Mouse (Mus musculus): Measurements from ENCODE around the gene Nelfb. TPM values are rescaled to one million over a fixed set of nuclear protein-coding genes. Genes with fewer than 3 reads are reported as not detected.

Nelfb gene
- polyA plus RNA-seq, 1 experiment from 2014 or later: 34.9 TPM

- H3K9me3 ChIP-seq (replicated peaks; ENCODE audit: control insufficient read depth, low read length): no peaks in the 10 kb centered on the region
- no peak overlapping the region for H3K4me2 ChIP-seq (ENCODE audit: low read depth, low read length)
- H3K4me3 ChIP-seq (ENCODE audit: low read depth, low read length): no peak overlapping the region
- ATAC-seq (ENCODE audit: low read depth): no peak
- no peaks in the 10 kb centered on the region for H3K36me3 ChIP-seq (ENCODE audit: control insufficient read depth, insufficient read depth)
- H3K9ac ChIP-seq (ENCODE audit: low read depth, low read length): no peak overlapping the region
- peaks cover 26% of the 10 kb centered on the region for H3K27me3 ChIP-seq (ENCODE audit: control insufficient read depth, insufficient read depth, low read depth, low read length)
- peaks cover 49% of the 10 kb centered on the region for H3K4me1 ChIP-seq (ENCODE audit: control insufficient read depth, low read depth, low read length)
- WGBS (ENCODE audit: insufficient replicate concordance): 53% methylated on average over 4 of the region's 4 CpGs
- no peak overlapping the region for H3K27ac ChIP-seq (ENCODE audit: low read length)
Observed at GRCm38 (mm10) chr2:25177076-25177475, 34.2 kb downstream of the Nelfb start.

DNA sequence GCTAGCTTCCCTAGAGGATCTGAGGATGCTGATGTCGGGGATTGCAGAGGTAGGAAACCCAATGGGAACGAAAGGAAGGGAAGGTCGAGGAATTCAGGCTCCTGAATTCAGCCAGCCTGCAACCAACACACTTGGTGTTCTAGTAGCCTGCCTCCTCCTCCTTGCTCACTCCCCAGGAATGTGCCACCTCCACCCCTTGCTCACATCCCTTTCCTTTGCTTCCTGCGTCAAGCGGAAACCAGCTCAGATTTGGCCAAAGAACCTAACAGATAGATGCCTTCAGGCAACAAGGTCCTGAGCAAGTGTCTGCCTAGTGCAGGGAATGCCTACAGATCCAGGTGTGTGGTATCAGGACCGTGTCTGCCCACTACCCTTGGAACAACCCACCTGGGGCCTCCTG lies 34.7 kb downstream of the Nelfb start:
- Histone ChIP-seq H3K9ac (ENCODE audit: low read depth, low read length) (no peak overlapping the region), H3K27ac (ENCODE audit: low read length) (no peak overlapping the region), H3K4me2 (ENCODE audit: low read depth, low read length) (no peak overlapping the region), H3K36me3 (ENCODE audit: control insufficient read depth, insufficient read depth) (no peaks in the 10 kb centered on the region), H3K9me3 (replicated peaks; ENCODE audit: control insufficient read depth, low read length) (no peaks in the 10 kb centered on the region), H3K4me1 (ENCODE audit: control insufficient read depth, low read depth, low read length) (peaks cover 44% of the 10 kb centered on the region), H3K27me3 (ENCODE audit: control insufficient read depth, insufficient read depth, low read depth, low read length) (peaks cover 21% of the 10 kb centered on the region), H3K4me3 (ENCODE audit: low read depth, low read length) (no peak overlapping the region)
- no peak for ATAC-seq (ENCODE audit: low read depth)
- WGBS (ENCODE audit: insufficient replicate concordance): 66% methylated on average over 6 of the region's 6 CpGs

GRCm38 (mm10) chr2:25175690-25176078 lies 35.6 kb downstream of the Nelfb start:
- H3K36me3 ChIP-seq (ENCODE audit: control insufficient read depth, insufficient read depth): no peaks in the 10 kb centered on the region
- H3K27me3 ChIP-seq (ENCODE audit: control insufficient read depth, insufficient read depth, low read depth, low read length): peaks cover 14% of the 10 kb centered on the region
- H3K27ac ChIP-seq (ENCODE audit: low read length): 0 out of 2 replicates have a peak overlapping the region, but pooled peaks have one; percentile 8
- WGBS (ENCODE audit: insufficient replicate concordance): 71% methylated on average over 4 of the region's 4 CpGs
- ATAC-seq (ENCODE audit: low read depth): no peak
- no peak overlapping the region for H3K4me2 ChIP-seq (ENCODE audit: low read depth, low read length)
- no peak overlapping the region for H3K4me3 ChIP-seq (ENCODE audit: low read depth, low read length)
- peaks cover 37% of the 10 kb centered on the region for H3K4me1 ChIP-seq (ENCODE audit: control insufficient read depth, low read depth, low read length)
- no peaks in the 10 kb centered on the region for H3K9me3 ChIP-seq (replicated peaks; ENCODE audit: control insufficient read depth, low read length)
- no peak overlapping the region for H3K9ac ChIP-seq (ENCODE audit: low read depth, low read length)

- Histone ChIP-seq H3K9ac (ENCODE audit: low read depth, low read length) (0 out of 2 replicates have a peak overlapping the region, but pooled peaks have one; percentile 6), H3K27me3 (ENCODE audit: control insufficient read depth, insufficient read depth, low read depth, low read length) (peaks cover 10% of the 10 kb centered on the region), H3K4me2 (ENCODE audit: low read depth, low read length) (no peak overlapping the region), H3K36me3 (ENCODE audit: control insufficient read depth, insufficient read depth) (no peaks in the 10 kb centered on the region), H3K4me1 (ENCODE audit: control insufficient read depth, low read depth, low read length) (peaks cover 35% of the 10 kb centered on the region), H3K4me3 (ENCODE audit: low read depth, low read length) (no peak overlapping the region), H3K9me3 (replicated peaks; ENCODE audit: control insufficient read depth, low read length) (no peaks in the 10 kb centered on the region), H3K27ac (ENCODE audit: low read length) (0 out of 2 replicates have a peak overlapping the region, but pooled peaks have one; percentile 8)
- WGBS (ENCODE audit: insufficient replicate concordance): 38% methylated on average over 7 of the region's 7 CpGs
- peak; percentile 74 for ATAC-seq (ENCODE audit: low read depth)
Observed at GRCm38 (mm10) chr2:25174866-25175689, 36.2 kb downstream of the Nelfb start.

DNA sequence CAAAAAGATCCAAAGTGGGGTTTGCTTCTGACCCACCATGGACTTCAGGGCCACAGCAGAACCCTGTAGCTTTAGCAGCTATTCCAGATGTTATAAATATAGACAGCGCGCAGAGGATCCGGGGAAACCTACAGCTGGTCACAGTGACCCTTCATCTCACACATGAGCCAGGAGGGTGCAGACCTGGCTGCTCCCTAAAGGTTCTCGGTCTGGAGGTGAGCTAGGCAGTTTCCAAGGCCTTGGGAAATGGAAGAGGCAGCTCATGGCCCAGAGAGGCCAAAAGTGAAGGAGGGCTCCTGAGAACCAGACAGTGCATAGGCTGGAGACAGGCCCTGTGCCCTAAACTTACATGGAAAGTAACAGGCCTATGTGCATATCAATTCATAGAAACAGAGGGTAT lies 37.5 kb downstream of the Nelfb start:
- WGBS (ENCODE audit: insufficient replicate concordance): 89% methylated on average over 4 of the region's 4 CpGs
- Histone ChIP-seq H3K4me1 (ENCODE audit: control insufficient read depth, low read depth, low read length) (peaks cover 41% of the 10 kb centered on the region), H3K27ac (ENCODE audit: low read length) (no peak overlapping the region), H3K4me2 (ENCODE audit: low read depth, low read length) (no peak overlapping the region), H3K9me3 (replicated peaks; ENCODE audit: control insufficient read depth, low read length) (no peaks in the 10 kb centered on the region), H3K27me3 (ENCODE audit: control insufficient read depth, insufficient read depth, low read depth, low read length) (peaks cover 6% of the 10 kb centered on the region), H3K4me3 (ENCODE audit: low read depth, low read length) (no peak overlapping the region), H3K36me3 (ENCODE audit: control insufficient read depth, insufficient read depth) (no peaks in the 10 kb centered on the region), H3K9ac (ENCODE audit: low read depth, low read length) (no peak overlapping the region)
- ATAC-seq (ENCODE audit: low read depth): no peak

DNA sequence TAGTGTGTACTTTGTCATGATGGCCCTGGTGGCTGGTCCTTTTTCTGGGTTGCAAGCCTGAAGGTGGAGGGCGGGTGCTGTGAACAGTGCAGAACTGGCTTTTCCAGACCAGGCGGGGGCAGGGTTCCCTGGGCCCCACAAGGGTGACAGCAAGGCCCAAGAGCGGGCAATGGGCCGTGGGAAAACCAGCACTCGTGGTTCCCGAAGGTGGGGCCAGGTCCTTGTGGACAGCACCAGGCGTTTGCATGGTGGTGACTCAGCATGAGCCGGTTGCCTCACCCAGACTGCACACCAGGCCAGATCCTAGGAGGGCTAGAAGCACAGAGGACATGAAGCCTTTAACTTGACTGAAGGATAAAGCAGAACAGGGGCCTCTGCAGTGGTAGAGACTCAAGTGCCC lies 38.7 kb downstream of the Nelfb start:
- peaks cover 2% of the 10 kb centered on the region; the same call in 1 of the 2 replicates for H3K27me3 ChIP-seq (ENCODE audit: control insufficient read depth, insufficient read depth, low read depth, low read length)
- ATAC-seq (ENCODE audit: low read depth): no peak

DNA sequence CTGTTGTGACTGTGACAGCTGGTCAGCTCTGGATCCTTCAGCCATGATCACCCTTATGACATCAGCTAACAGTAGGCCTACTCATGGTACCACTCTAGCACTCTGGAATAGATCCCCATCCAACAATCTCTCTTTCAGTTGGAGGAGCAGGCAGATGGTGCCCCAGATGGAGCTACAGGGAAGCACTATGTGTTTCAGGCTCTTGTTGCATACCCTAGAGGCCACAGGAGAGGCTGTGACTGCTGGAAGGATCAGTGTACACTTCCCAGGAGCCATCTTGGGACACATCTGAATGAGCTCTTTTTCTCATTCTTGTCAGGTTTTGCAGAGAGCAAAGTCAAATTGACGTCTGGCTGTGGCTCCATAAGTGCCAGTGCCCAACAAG lies 39.5 kb downstream of the Nelfb start:
- Histone ChIP-seq H3K36me3 (ENCODE audit: control insufficient read depth, insufficient read depth) (no peaks in the 10 kb centered on the region), H3K27me3 (ENCODE audit: control insufficient read depth, insufficient read depth, low read depth, low read length) (no peaks in the 10 kb centered on the region), H3K4me2 (ENCODE audit: low read depth, low read length) (no peak overlapping the region), H3K9me3 (replicated peaks; ENCODE audit: control insufficient read depth, low read length) (no peaks in the 10 kb centered on the region), H3K4me3 (ENCODE audit: low read depth, low read length) (no peak overlapping the region), H3K27ac (ENCODE audit: low read length) (no peak overlapping the region), H3K9ac (ENCODE audit: low read depth, low read length) (no peak overlapping the region), H3K4me1 (ENCODE audit: control insufficient read depth, low read depth, low read length) (peaks cover 56% of the 10 kb centered on the region)
- WGBS (ENCODE audit: insufficient replicate concordance): 59% methylated on average over 1 of the region's 1 CpGs
- ATAC-seq (ENCODE audit: low read depth): no peak

More for the DNA sequence above, 38.7 kb downstream of the Nelfb start:
- Histone ChIP-seq H3K27ac (ENCODE audit: low read length) (no peak overlapping the region), H3K4me2 (ENCODE audit: low read depth, low read length) (no peak overlapping the region), H3K9ac (ENCODE audit: low read depth, low read length) (no peak overlapping the region), H3K36me3 (ENCODE audit: control insufficient read depth, insufficient read depth) (no peaks in the 10 kb centered on the region), H3K9me3 (replicated peaks; ENCODE audit: control insufficient read depth, low read length) (no peaks in the 10 kb centered on the region), H3K4me3 (ENCODE audit: low read depth, low read length) (no peak overlapping the region), H3K4me1 (ENCODE audit: control insufficient read depth, low read depth, low read length) (peaks cover 51% of the 10 kb centered on the region)
- 31% methylated on average over 8 of the region's 8 CpGs for WGBS (ENCODE audit: insufficient replicate concordance)

DNA sequence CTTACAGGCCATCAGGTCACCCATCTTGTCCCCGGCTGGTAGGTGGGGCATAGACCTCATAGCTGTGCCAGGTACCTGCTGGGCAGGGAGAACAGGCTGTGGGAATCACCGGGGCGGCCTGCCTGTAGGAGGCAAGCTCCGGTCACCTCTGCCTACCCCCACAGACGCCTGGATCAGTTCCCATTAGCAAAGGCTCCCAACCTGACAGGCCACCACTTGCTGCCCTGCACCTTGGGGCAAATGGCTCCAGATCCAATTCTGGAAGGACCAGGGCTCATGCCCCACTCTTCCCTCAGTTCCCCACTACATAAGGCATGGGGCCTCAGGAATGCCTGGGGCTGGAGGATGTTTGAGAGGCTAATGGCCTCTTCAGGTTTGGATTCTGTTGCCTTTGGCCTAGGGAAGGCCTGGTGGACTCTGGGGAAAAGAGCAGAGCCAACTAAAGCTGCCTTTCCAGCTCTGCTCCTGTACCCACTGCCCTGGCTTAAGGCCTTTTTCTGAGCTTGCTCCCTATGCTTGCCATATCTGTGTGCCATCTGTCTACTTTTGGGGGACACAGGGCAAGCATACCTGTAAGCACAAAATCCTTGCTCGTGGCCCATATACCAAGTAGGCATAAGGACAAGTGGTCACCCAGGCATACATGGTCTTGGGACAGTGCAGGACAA lies 40.1 kb downstream of the Nelfb start:
- Histone ChIP-seq H3K4me2 (ENCODE audit: low read depth, low read length) (no peak overlapping the region), H3K4me1 (ENCODE audit: control insufficient read depth, low read depth, low read length) (peaks cover 56% of the 10 kb centered on the region), H3K9me3 (replicated peaks; ENCODE audit: control insufficient read depth, low read length) (no peaks in the 10 kb centered on the region), H3K9ac (ENCODE audit: low read depth, low read length) (no peak overlapping the region), H3K27ac (ENCODE audit: low read length) (no peak overlapping the region), H3K4me3 (ENCODE audit: low read depth, low read length) (no peak overlapping the region), H3K27me3 (ENCODE audit: control insufficient read depth, insufficient read depth, low read depth, low read length) (no peaks in the 10 kb centered on the region), H3K36me3 (ENCODE audit: control insufficient read depth, insufficient read depth) (no peaks in the 10 kb centered on the region)
- no peak for ATAC-seq (ENCODE audit: low read depth)
- WGBS (ENCODE audit: insufficient replicate concordance): 66% methylated on average over 6 of the region's 6 CpGs
